Mouse (Mus musculus): ENCODE measurements around the gene Kmt2c. TPM values are rescaled to one million over a fixed set of nuclear protein-coding genes. Genes with fewer than 3 reads are reported as not detected.

Gene Kmt2c
- polyA plus RNA-seq, 1 experiment from 2014 or later, result 20.4 TPM

GRCm38 (mm10) chr5:25310226-25310625 is 188.4 kb downstream of the Kmt2c start:
- H3K4me1 ChIP-seq, result no peaks in the 10 kb centered on the region
- H3K27ac ChIP-seq, result no peak overlapping the region
- no peak overlapping the region for H3K9ac ChIP-seq
- peaks cover 44% of the 10 kb centered on the region for H3K36me3 ChIP-seq (replicated peaks)
- H3K9me3 ChIP-seq, result no peaks in the 10 kb centered on the region
- no peak overlapping the region for H3K4me3 ChIP-seq
- H3K27me3 ChIP-seq (replicated peaks), result no peaks in the 10 kb centered on the region
- 99% methylated on average over 2 of the region's 2 CpGs for WGBS
- ATAC-seq (replicated peaks), result no peak
- no peak overlapping the region for H3K4me2 ChIP-seq

- WGBS, result 44% methylated on average over 3 of the region's 3 CpGs
- no peaks in the 10 kb centered on the region for H3K9me3 ChIP-seq
- no peaks in the 10 kb centered on the region for H3K27me3 ChIP-seq (replicated peaks)
- ATAC-seq (replicated peaks), result no peak
- 0 out of 2 replicates have a peak, but pooled peaks cover 6% of the 10 kb centered on the region for H3K4me1 ChIP-seq
- no peak overlapping the region for H3K27ac ChIP-seq
- no peak overlapping the region for H3K4me3 ChIP-seq
- H3K9ac ChIP-seq, result no peak overlapping the region
- H3K36me3 ChIP-seq (replicated peaks), result peaks cover 18% of the 10 kb centered on the region
- no peak overlapping the region for H3K4me2 ChIP-seq
These were observed 201.8 kb downstream of the Kmt2c start for GRCm38 (mm10) chr5:25296830-25297229.

- Histone ChIP-seq H3K4me2 (no peak overlapping the region), H3K9ac (no peak overlapping the region), H3K4me1 (no peaks in the 10 kb centered on the region), H3K27ac (no peak overlapping the region), H3K9me3 (no peaks in the 10 kb centered on the region), H3K4me3 (no peak overlapping the region), H3K36me3 (replicated peaks) (peaks cover 47% of the 10 kb centered on the region), H3K27me3 (replicated peaks) (no peaks in the 10 kb centered on the region)
- no peak for ATAC-seq (replicated peaks)
- WGBS, result 97% methylated on average over 13 of the region's 13 CpGs
These were observed 214.6 kb downstream of the Kmt2c start for GRCm38 (mm10) chr5:25283988-25284387.

- no peaks in the 10 kb centered on the region for H3K4me1 ChIP-seq
- no peak for ATAC-seq (replicated peaks)
- H3K9ac ChIP-seq, result no peak overlapping the region
- no peaks in the 10 kb centered on the region for H3K9me3 ChIP-seq
- 75% methylated on average over 6 of the region's 6 CpGs for WGBS
- H3K4me3 ChIP-seq, result no peak overlapping the region
- no peak overlapping the region for H3K27ac ChIP-seq
- no peak overlapping the region for H3K4me2 ChIP-seq
- H3K27me3 ChIP-seq (replicated peaks), result no peaks in the 10 kb centered on the region
- H3K36me3 ChIP-seq (replicated peaks), result peaks cover 48% of the 10 kb centered on the region
These were observed 222.2 kb downstream of the Kmt2c start for GRCm38 (mm10) chr5:25276365-25276764.

GRCm38 (mm10) chr5:25275629-25276028 is 223.0 kb downstream of the Kmt2c start:
- 90% methylated on average over 10 of the region's 10 CpGs for WGBS
- H3K9ac ChIP-seq, result no peak overlapping the region
- ATAC-seq (replicated peaks), result no peak
- H3K27me3 ChIP-seq (replicated peaks), result no peaks in the 10 kb centered on the region
- no peaks in the 10 kb centered on the region for H3K4me1 ChIP-seq
- H3K36me3 ChIP-seq (replicated peaks), result peaks cover 44% of the 10 kb centered on the region
- no peaks in the 10 kb centered on the region for H3K9me3 ChIP-seq
- no peak overlapping the region for H3K4me2 ChIP-seq
- no peak overlapping the region for H3K27ac ChIP-seq
- H3K4me3 ChIP-seq, result no peak overlapping the region

GRCm38 (mm10) chr5:25268258-25268888 is 230.2 kb downstream of the Kmt2c start:
- WGBS, result 93% methylated on average over 4 of the region's 4 CpGs

GRCm38 (mm10) chr5:25262266-25262665 is 236.3 kb downstream of the Kmt2c start:
- Histone ChIP-seq H3K4me2 (no peak overlapping the region), H3K27me3 (replicated peaks) (no peaks in the 10 kb centered on the region), H3K36me3 (replicated peaks) (peaks cover 29% of the 10 kb centered on the region; the same call in 1 of the 2 replicates), H3K9me3 (no peaks in the 10 kb centered on the region), H3K4me1 (no peaks in the 10 kb centered on the region), H3K4me3 (no peak overlapping the region), H3K9ac (no peak overlapping the region), H3K27ac (no peak overlapping the region)
- 87% methylated on average over 7 of the region's 7 CpGs for WGBS
- no peak for ATAC-seq (replicated peaks)

More at GRCm38 (mm10) chr5:25268258-25268888, 230.2 kb downstream of the Kmt2c start:
- no peak overlapping the region for H3K4me2 ChIP-seq
- ATAC-seq (replicated peaks), result no peak
- H3K4me1 ChIP-seq, result no peaks in the 10 kb centered on the region
- no peaks in the 10 kb centered on the region for H3K9me3 ChIP-seq
- H3K27me3 ChIP-seq (replicated peaks), result no peaks in the 10 kb centered on the region
- H3K4me3 ChIP-seq, result no peak overlapping the region
- H3K9ac ChIP-seq, result no peak overlapping the region
- H3K27ac ChIP-seq, result no peak overlapping the region
- peaks cover 35% of the 10 kb centered on the region for H3K36me3 ChIP-seq (replicated peaks)

- Histone ChIP-seq H3K9ac (no peak overlapping the region), H3K4me2 (no peak overlapping the region), H3K27me3 (replicated peaks) (no peaks in the 10 kb centered on the region), H3K9me3 (no peaks in the 10 kb centered on the region), H3K4me3 (no peak overlapping the region), H3K27ac (no peak overlapping the region), H3K4me1 (no peaks in the 10 kb centered on the region), H3K36me3 (replicated peaks) (peaks cover 29% of the 10 kb centered on the region; the same call in 1 of the 2 replicates)
- WGBS, result 86% methylated on average over 6 of the region's 6 CpGs
- no peak for ATAC-seq (replicated peaks)
These were observed 237.1 kb downstream of the Kmt2c start for GRCm38 (mm10) chr5:25261452-25261851.

- no peak overlapping the region for H3K27ac ChIP-seq
- H3K4me3 ChIP-seq, result no peak overlapping the region
- no peaks in the 10 kb centered on the region for H3K9me3 ChIP-seq
- WGBS, result 71% methylated on average over 2 of the region's 2 CpGs
- no peak overlapping the region for H3K4me2 ChIP-seq
- no peaks in the 10 kb centered on the region for H3K4me1 ChIP-seq
- no peaks in the 10 kb centered on the region for H3K27me3 ChIP-seq (replicated peaks)
- no peak for ATAC-seq (replicated peaks)
- peaks cover 38% of the 10 kb centered on the region for H3K36me3 ChIP-seq (replicated peaks)
- H3K9ac ChIP-seq, result no peak overlapping the region
These were observed 241.9 kb downstream of the Kmt2c start for GRCm38 (mm10) chr5:25256686-25257085.

- Histone ChIP-seq H3K27me3 (replicated peaks) (no peaks in the 10 kb centered on the region), H3K9ac (no peak overlapping the region), H3K4me3 (no peak overlapping the region), H3K4me1 (no peaks in the 10 kb centered on the region), H3K9me3 (no peaks in the 10 kb centered on the region), H3K36me3 (replicated peaks) (peaks cover 59% of the 10 kb centered on the region), H3K4me2 (no peak overlapping the region), H3K27ac (no peak overlapping the region)
- 91% methylated on average over 4 of the region's 4 CpGs for WGBS
- no peak for ATAC-seq (replicated peaks)
These were observed 244.1 kb downstream of the Kmt2c start for GRCm38 (mm10) chr5:25254491-25254890.

- ATAC-seq (replicated peaks), result no peak
- Histone ChIP-seq H3K4me3 (no peak overlapping the region), H3K27ac (no peak overlapping the region), H3K4me2 (no peak overlapping the region), H3K27me3 (replicated peaks) (no peaks in the 10 kb centered on the region), H3K4me1 (no peaks in the 10 kb centered on the region), H3K9me3 (no peaks in the 10 kb centered on the region), H3K36me3 (replicated peaks) (peaks cover 49% of the 10 kb centered on the region), H3K9ac (no peak overlapping the region)
- 97% methylated on average over 8 of the region's 8 CpGs for WGBS
These were observed 245.6 kb downstream of the Kmt2c start for GRCm38 (mm10) chr5:25252825-25253544.

GRCm38 (mm10) chr5:25252423-25252822 is 246.2 kb downstream of the Kmt2c start:
- Histone ChIP-seq H3K4me3 (no peak overlapping the region), H3K27ac (no peak overlapping the region), H3K27me3 (replicated peaks) (no peaks in the 10 kb centered on the region), H3K9me3 (no peaks in the 10 kb centered on the region), H3K9ac (no peak overlapping the region), H3K4me2 (no peak overlapping the region), H3K4me1 (no peaks in the 10 kb centered on the region), H3K36me3 (replicated peaks) (peaks cover 43% of the 10 kb centered on the region)
- WGBS, result 83% methylated on average over 2 of the region's 2 CpGs
- ATAC-seq (replicated peaks), result no peak

- WGBS, result 84% methylated on average over 3 of the region's 3 CpGs
- H3K4me1 ChIP-seq, result no peaks in the 10 kb centered on the region
- no peak overlapping the region for H3K9ac ChIP-seq
- H3K27me3 ChIP-seq (replicated peaks), result no peaks in the 10 kb centered on the region
- ATAC-seq (replicated peaks), result no peak
- no peak overlapping the region for H3K4me2 ChIP-seq
- H3K9me3 ChIP-seq, result no peaks in the 10 kb centered on the region
- H3K4me3 ChIP-seq, result no peak overlapping the region
- no peak overlapping the region for H3K27ac ChIP-seq
- H3K36me3 ChIP-seq (replicated peaks), result peaks cover 28% of the 10 kb centered on the region
These were observed 251.5 kb downstream of the Kmt2c start for GRCm38 (mm10) chr5:25247036-25247435.

Measured in midbrain, embryonic 15.5 days (tissue).